Mouse (Mus musculus): ENCODE measurements at regions not wholly inside any gene's neighbourhood (a gene's known extent, or its start where the extent isn't known, plus 50 kb on each side); places are given as distances from the start of the nearest gene placed in this dataset.

GRCm38 (mm10) chr1:73341911-73342310 lies 326.2 kb upstream of the Tnp1 start:
- no peak for DNase-seq (ENCODE audit: low read depth)

GRCm38 (mm10) chr1:73337401-73337800 lies 321.7 kb upstream of the Tnp1 start:
- DNase-seq (ENCODE audit: low read depth), result no peak

- DNase-seq (ENCODE audit: low read depth), result no peak
These were observed 293.8 kb upstream of the Tnp1 start for GRCm38 (mm10) chr1:73309556-73309955.

DNA sequence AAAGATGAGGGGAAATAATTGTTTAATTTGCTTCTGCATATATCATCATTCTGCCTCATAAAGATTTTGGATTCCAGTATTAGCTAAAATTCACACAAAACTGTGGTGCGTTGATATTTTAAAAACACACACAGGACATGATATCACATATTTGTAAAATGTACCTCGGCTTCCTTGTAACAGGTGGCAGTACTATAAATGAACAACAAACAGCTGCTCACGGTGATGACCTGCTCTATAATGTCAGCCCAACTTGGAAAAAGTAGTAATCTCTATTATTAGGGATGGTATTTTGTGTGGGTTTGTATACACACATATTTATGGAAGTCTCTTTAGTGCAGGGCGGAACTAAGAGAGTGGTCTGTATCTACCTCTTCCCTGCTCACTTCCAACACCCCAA lies 292.7 kb upstream of the Tnp1 start:
- no peak for DNase-seq (ENCODE audit: low read depth)

DNA sequence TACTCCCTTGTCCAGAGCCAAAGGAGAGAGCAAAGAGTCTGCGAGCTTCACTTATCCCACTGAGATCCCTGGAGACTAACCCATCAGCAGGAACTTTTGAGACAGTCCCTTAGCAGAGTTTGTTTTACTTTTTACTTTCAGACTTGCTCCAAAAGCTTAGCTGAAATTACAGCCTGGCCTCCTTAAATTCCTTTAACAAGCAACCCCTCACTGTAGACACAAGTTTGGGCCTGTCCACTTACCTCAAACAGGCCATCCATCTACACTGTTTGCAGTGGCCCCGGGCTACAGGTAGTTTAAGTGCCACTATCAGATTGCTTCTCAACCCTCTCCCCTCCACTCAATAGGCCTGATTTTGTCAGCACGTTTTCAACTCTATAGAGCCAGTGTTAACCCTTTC lies 291.5 kb upstream of the Tnp1 start:
- DNase-seq (ENCODE audit: low read depth), result no peak

GRCm38 (mm10) chr1:73299978-73300688 lies 284.4 kb upstream of the Tnp1 start:
- no peak for DNase-seq (ENCODE audit: low read depth)

DNA sequence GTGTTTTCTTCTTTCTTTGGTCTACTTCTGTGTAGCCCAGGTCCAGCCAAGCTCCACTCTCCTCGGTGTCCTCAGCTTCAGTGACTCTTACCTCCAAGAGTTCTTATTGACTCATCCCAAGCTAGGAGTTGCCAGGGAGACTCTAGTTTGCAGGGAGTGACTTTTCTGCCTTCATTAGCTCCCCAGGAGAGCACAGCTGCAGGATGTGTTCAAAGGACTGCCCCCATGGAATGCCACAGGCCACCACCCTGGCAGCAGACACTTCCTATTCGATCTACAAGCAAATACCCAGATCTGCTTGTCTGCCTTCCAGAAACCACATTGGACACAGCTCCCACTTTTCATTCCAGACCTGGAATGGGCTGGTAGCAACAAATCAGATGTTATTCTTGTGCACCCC lies 269.6 kb upstream of the Tnp1 start:
- DNase-seq (ENCODE audit: low read depth), result no peak

DNA sequence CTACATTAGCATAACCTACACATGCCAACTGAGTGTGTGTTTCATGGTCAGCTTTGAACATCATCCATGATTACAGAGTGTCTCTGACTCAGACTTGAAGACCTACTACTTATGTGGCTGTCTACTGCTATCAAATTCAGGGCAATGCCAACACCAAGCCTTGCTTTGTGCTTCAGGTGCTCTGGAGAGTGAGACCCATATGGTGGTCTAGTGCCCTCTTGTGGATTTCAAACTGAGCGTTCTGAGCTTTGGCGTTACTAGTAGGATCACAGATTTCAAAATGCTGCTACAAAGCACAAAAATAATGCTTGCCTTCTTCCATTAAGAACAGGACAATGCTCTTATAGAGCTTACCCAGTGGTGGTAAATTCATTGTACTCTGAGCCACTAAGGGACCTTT lies 258.8 kb upstream of the Tnp1 start:
- DNase-seq (ENCODE audit: low read depth), result no peak

- DNase-seq (ENCODE audit: low read depth), result no peak
These were observed 255.2 kb upstream of the Tnp1 start for GRCm38 (mm10) chr1:73270787-73271391.

GRCm38 (mm10) chr1:73269051-73269755 lies 253.5 kb upstream of the Tnp1 start:
- no peak for DNase-seq (ENCODE audit: low read depth)

DNA sequence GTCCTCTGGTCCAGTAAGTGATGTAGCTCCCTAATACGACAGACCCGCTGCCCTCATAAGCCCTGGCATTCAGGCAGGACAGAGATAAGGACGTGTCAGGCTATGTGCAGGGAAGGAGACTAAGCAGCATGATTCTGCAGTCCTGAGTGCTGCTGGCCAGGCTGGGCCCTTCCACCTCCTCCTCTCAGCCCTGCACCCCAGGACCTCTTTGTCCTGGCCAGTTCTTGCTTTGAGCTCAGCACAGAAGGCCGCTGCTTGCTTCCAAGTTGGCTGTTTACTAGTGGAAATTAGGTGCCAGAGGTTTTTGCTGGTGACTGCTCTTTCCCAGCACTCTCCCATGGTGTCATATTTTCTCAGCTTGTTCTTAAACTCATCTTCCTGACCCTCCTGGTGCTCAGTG lies 249.3 kb upstream of the Tnp1 start:
- DNase-seq (ENCODE audit: low read depth), result no peak

GRCm38 (mm10) chr1:73264245-73264644 lies 248.5 kb upstream of the Tnp1 start:
- DNase-seq (ENCODE audit: low read depth), result no peak

- no peak for DNase-seq (ENCODE audit: low read depth)
These were observed 243.9 kb upstream of the Tnp1 start for GRCm38 (mm10) chr1:73259525-73260098.

GRCm38 (mm10) chr1:73257263-73257662 lies 241.6 kb upstream of the Tnp1 start:
- DNase-seq (ENCODE audit: low read depth), result no peak

GRCm38 (mm10) chr1:73251911-73252356 lies 236.2 kb upstream of the Tnp1 start:
- DNase-seq (ENCODE audit: low read depth), result no peak

- DNase-seq (ENCODE audit: low read depth), result no peak
These were observed 228.3 kb upstream of the Tnp1 start for GRCm38 (mm10) chr1:73244016-73244415.

DNA sequence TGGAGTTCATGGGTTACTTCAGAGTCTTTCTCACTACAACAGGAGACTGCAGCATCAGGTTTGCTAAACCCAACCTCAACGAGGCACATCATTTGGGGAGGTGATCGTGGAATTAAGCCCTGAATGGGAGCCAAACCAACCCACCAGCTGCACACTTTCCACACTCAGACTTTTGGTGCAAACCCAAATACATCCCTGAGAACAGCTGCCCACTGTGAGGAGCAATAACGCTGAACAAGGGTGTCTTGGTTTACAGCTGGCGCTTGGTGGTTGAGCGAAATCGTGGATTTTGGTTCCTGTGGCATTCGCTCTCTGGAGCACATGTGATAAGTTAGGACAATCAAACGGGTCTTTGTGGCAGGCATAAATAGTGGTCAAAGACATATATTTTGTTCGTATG lies 226.6 kb upstream of the Tnp1 start:
- no peak for DNase-seq (ENCODE audit: low read depth)

DNA sequence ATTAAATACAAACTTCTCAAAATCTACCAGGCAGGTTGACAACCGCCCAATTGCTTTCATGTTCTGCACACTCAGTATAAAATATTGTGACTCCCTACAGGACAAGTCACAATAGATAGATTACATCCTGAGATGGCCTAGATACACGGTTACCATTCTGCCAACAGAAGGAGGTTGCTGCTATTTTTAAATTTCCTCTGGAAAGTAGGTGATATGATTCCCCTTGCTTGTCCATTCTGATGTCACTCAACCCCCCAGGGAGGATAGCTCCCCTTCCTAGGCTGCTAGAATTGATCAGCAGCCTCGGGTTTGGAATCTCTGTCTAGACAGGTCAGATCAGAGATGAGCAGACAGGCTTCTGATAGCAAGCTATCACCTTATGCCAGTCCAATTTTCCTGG lies 221.2 kb upstream of the Tnp1 start:
- DNase-seq (ENCODE audit: low read depth), result no peak

- no peak for DNase-seq (ENCODE audit: low read depth)
These were observed 217.9 kb upstream of the Tnp1 start for GRCm38 (mm10) chr1:73233636-73234035.

DNA sequence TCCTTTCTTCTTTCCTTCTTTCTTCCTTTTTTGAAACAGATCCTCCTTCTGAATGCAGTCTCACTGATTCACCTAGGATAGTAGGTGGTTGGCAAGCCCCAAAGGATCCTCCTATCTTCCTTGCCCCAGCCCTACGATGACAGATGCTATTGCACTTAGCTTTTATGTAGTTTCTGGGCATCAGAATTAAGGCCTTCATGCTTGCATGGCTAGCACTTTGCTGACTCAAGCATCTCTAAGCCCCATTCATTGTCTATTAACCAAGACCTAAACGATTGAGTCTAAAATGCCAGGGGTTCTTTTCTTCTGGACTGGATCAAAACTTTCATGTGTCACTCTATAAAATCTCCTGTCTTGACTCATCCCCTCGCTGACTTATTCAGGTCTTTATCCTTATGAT lies 217.3 kb upstream of the Tnp1 start:
- no peak for DNase-seq (ENCODE audit: low read depth)

GRCm38 (mm10) chr1:73230611-73231010 lies 214.9 kb upstream of the Tnp1 start:
- DNase-seq (ENCODE audit: low read depth), result no peak

- DNase-seq (ENCODE audit: low read depth), result no peak
These were observed 211.5 kb upstream of the Tnp1 start for GRCm38 (mm10) chr1:73227246-73227645.

GRCm38 (mm10) chr1:73221863-73222262 lies 206.2 kb upstream of the Tnp1 start:
- DNase-seq (ENCODE audit: low read depth), result no peak
